Mouse (Mus musculus) embryonic facial prominence, embryonic 14.5 days (tissue): ENCODE data around the gene Abhd2. TPM values are rescaled to one million over a fixed set of nuclear protein-coding genes. Genes with fewer than 3 reads are reported as not detected.
"Not testable (repeated sequence)": the region's sequence is repeated elsewhere in the genome, so short reads cannot be mapped to it uniquely, and the experiment has no call there.

Source experiments
- ATAC-seq: fragments of 200-750 bp; cut with Nextera tagmentation; 2 replicates; pipeline ENCODE4 v1.8.0; 2017; ENCODE audit warnings: low read depth, moderate number of reproducible peaks, moderate TSS enrichment
- DNase-seq: peaks from one replicate; pipeline ENCODE4 v3.0.0-alpha.2; 2015; ENCODE audit warnings: low spot score
- H3K27ac ChIP-seq: fragments of 300-500 bp; sonication (generic); replicated peaks from 2 replicates; pipeline ENCODE4 v1.5.1; 2014; ENCODE audit warnings: low read depth, mild to moderate bottlenecking, low read length, moderate library complexity
- H3K27me3 ChIP-seq: fragments of 300-500 bp; sonication (generic); replicated peaks from 2 replicates; pipeline ENCODE4 v1.6.1; 2014; ENCODE audit warnings: low read length; ENCODE audit not compliant: control insufficient read depth, insufficient read depth
- H3K36me3 ChIP-seq: fragments of 300-500 bp; sonication (generic); 2 replicates; pipeline ENCODE4 v1.6.1; 2014; ENCODE audit warnings: low read length, mixed read lengths; ENCODE audit not compliant: control insufficient read depth, insufficient read depth
- H3K4me1 ChIP-seq: fragments of 300-500 bp; sonication (generic); 2 replicates; pipeline ENCODE4 v1.6.1; 2014; ENCODE audit warnings: antibody characterized with exemption, low read length; ENCODE audit not compliant: control insufficient read depth, insufficient read depth
- H3K4me2 ChIP-seq: fragments of 300-500 bp; sonication (generic); 2 replicates; pipeline ENCODE4 v1.6.1; 2014; ENCODE audit warnings: low read depth, mild to moderate bottlenecking, low read length, moderate library complexity, mixed read lengths
- H3K4me3 ChIP-seq: fragments of 300-500 bp; sonication (generic); 2 replicates; pipeline ENCODE4 v1.5.1; 2014; ENCODE audit warnings: low read depth, mild to moderate bottlenecking, low read length
- H3K9ac ChIP-seq: fragments of 300-500 bp; sonication (generic); 2 replicates; pipeline ENCODE4 v1.6.1; 2014; ENCODE audit warnings: low read depth, mild to moderate bottlenecking, low read length, moderate library complexity, mixed read lengths
- H3K9me3 ChIP-seq: fragments of 300-500 bp; sonication (generic); 2 replicates; pipeline ENCODE4 v1.6.1; 2016; ENCODE audit warnings: low read length; ENCODE audit not compliant: control insufficient read depth
- WGBS: fragments of 180-500 bp; shearing (Covaris S2); extraction: QIAGEN DNeasy Blood & Tissue Kit; methylation state at CpG from one replicate; pipeline ENCODE4 v1.1.7; 2014; 5-methylcytosine and 5-hydroxymethylcytosine counted together
- polyA plus RNA-seq: library from polyadenylated mRNA; unstranded; fragments of >200 nt; fragmentation: Nextera tagmentation; extraction: Ambion mirVana; gene quantifications from 2 replicates; pipeline ENCODE4 v1.2.1, GENCODE M21; 2014

Abhd2 gene
- polyA plus RNA-seq, 1 experiment from 2014 or later: 14.5 TPM

DNA sequence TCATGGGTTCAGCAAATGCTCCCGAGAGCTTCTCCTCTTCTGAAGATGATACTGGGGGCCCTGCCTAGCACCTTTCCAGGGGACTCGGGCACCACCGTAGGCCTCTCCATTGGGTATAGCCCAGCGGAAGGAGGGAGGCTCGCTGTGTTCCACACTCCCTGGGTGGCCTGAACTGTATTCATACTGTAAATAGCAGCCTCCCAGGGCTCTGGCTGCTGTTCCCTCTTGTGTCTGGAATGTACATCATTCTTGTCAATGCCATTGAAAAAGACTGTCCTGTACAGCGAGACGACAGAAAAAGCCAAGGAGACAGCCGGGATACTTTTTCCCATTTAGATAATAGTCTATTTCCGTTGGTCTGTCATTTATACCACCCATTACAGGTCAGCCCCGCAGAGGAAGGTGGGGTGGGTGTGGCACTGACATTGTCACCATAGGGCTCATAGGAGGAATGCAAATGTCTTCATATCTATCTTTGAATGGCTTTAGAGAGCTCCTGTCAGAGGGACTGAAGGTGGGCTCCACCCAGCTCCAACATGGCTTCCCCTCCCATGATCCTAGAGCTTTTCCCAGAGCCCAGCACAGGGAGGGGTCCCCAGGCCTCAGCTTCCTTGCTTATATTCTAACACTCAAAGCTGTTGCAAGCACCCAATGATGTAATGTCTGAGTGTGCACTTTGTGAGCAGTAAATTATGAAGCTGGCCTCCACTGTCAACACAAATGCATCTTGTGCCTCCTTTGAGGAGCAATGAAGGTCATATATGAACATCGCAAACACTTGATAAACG lies 10.1 kb downstream of the Abhd2 start:
- no peak for ATAC-seq
- H3K27me3 ChIP-seq: no peaks in the 10 kb centered on the region

DNA sequence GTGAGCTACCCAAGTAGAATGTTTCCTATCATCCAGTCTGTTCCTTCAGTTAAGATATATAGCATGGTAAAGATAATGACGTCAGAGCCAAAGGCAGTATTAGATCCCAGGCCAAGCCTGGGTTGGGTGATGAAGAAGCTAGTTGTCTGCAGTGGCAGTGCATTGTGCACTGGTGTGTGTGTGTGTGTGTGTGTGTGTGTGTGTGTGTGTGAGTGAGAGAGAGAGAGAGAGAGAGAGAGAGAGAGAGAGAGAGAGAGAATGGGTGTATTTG lies 10.6 kb downstream of the Abhd2 start:
- not testable (repeated sequence) for DNase-seq, H3K36me3 ChIP-seq, H3K27me3 ChIP-seq, H3K9me3 ChIP-seq, ATAC-seq, H3K9ac ChIP-seq, H3K4me3 ChIP-seq, H3K27ac ChIP-seq, H3K4me2 ChIP-seq
- peaks cover 16% of the 10 kb centered on the region for H3K4me1 ChIP-seq
- WGBS: 80% methylated on average over 1 of the region's 1 CpGs

More for the DNA sequence above, 10.1 kb downstream of the Abhd2 start:
- Histone ChIP-seq H3K4me2 (no peak overlapping the region), H3K9ac (no peak overlapping the region), H3K27ac (no peak overlapping the region), H3K4me3 (no peak overlapping the region), H3K36me3 (no peaks in the 10 kb centered on the region), H3K4me1 (peaks cover 16% of the 10 kb centered on the region), H3K9me3 (no peaks in the 10 kb centered on the region)
- WGBS: 80% methylated on average over 12 of the region's 12 CpGs
- DNase-seq: no peak

DNA sequence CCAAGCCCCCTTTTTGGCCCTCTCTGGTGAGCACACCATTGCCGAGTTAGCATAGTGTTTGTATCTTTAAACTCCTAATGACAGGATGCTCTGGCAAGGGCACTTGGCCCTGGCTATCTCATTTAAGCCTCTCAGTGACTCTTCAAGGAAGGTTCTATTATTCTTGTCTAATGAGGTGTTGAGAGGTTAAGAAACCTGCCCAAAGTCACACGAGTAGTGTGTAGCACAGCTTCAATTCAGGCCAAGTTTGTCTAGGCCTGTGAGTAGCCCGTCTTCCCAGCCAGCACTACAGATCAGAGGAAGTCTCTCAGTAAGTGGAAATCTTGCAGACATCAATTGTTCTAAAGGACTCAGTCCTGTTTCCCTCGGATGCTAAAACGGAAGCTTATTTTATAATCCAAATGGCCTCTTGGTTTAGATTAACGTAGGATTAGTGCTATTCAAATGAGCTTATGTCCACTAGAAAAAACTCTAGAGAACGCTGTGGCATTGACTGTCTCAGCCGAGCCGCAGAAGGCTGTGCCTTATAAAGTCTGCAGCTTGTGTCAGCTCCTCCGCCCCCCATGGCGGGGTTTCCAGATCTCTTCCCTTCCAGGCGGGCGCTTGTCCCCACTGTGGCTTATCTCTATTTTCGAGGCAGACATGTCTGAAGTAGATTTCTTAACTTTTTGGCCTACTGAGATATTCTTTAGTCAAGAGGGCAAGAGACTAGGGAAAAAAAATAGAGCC lies 11.3 kb downstream of the Abhd2 start:
- H3K4me3 ChIP-seq: no peak overlapping the region
- H3K9me3 ChIP-seq: no peaks in the 10 kb centered on the region
- no peak overlapping the region for H3K27ac ChIP-seq
- no peak overlapping the region for H3K4me2 ChIP-seq
- H3K27me3 ChIP-seq: no peaks in the 10 kb centered on the region
- H3K36me3 ChIP-seq: no peaks in the 10 kb centered on the region
- DNase-seq (no peak), ATAC-seq (no peak)
- WGBS: 80% methylated on average over 14 of the region's 14 CpGs
- no peak overlapping the region for H3K9ac ChIP-seq
- peaks cover 11% of the 10 kb centered on the region; the same call in 1 of the 2 replicates for H3K4me1 ChIP-seq

DNA sequence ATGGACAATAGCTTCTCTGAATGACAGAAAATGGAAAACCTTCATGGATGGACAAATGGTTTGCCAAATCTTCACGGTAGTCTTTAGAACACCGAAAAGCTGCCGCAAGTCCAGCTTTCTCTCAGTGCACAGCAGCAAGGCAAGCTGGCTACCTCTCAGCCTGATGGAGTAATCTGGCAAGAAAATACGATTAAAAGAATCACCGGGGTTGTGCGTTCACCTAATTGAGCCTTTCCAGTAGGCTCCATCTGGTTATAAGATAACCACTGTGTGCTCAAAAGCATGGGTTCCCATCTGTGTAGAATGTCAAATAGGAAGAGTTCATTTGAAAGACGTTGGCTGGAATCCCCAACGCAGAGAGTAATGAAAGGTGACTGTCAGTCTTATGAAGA lies 11.9 kb downstream of the Abhd2 start:
- Histone ChIP-seq H3K9ac (no peak overlapping the region), H3K4me1 (peaks cover 7% of the 10 kb centered on the region; the same call in 1 of the 2 replicates), H3K27ac (no peak overlapping the region), H3K36me3 (no peaks in the 10 kb centered on the region), H3K9me3 (no peaks in the 10 kb centered on the region), H3K4me2 (no peak overlapping the region), H3K27me3 (no peaks in the 10 kb centered on the region), H3K4me3 (no peak overlapping the region)
- WGBS: 92% methylated on average over 8 of the region's 8 CpGs
- ATAC-seq (no peak), DNase-seq (no peak)

DNA sequence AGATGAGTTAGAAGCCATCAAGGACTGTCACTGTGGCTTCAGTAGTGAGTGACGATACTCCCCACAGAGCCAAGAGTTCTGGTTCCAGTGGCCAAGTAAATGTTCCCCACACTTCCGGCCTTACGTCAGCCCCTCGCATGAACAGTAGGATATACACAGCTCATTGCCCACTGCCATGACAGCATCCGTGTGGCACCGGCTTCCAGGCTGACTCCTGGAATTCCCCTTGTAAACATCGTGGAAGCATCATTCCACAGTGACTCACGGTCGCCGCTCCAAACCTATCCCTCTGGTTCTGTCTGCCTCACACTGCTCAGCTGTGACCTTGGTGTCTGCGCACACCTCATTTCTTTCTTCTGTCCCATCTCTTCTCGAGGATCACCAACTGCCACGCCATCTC lies 12.4 kb downstream of the Abhd2 start:
- WGBS: 91% methylated on average over 13 of the region's 13 CpGs
- H3K4me1 ChIP-seq: peaks cover 7% of the 10 kb centered on the region; the same call in 1 of the 2 replicates
- no peak overlapping the region for H3K27ac ChIP-seq

DNA sequence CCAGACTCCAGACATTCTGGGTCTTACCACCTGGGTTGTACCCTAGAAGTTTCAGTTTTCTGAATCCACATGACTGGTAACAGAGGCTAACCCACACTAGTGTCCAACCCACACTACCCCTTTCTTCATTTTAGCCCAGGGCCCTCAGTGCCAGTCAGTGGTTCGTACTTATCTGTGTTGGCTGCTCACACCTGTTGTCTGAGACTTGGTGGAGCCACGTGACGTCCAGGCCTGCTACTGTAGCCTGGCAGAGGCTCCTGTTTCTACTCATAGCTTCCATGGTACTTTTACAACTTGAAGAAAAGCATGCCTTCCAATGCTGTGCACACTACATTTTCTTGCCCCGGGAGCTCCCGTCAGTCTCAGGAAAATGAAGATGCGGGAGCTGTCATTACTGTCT lies 14.2 kb downstream of the Abhd2 start:
- Histone ChIP-seq H3K36me3 (no peaks in the 10 kb centered on the region), H3K27ac (no peak overlapping the region), H3K27me3 (no peaks in the 10 kb centered on the region), H3K9ac (no peak overlapping the region), H3K4me1 (peaks cover 12% of the 10 kb centered on the region; the same call in 1 of the 2 replicates), H3K4me3 (no peak overlapping the region), H3K9me3 (no peaks in the 10 kb centered on the region), H3K4me2 (no peak overlapping the region)
- no peak for ATAC-seq
- 81% methylated on average over 6 of the region's 6 CpGs for WGBS
- no peak for DNase-seq

More for the DNA sequence above, 12.4 kb downstream of the Abhd2 start:
- Histone ChIP-seq H3K27me3 (no peaks in the 10 kb centered on the region), H3K4me2 (no peak overlapping the region), H3K9ac (no peak overlapping the region), H3K9me3 (no peaks in the 10 kb centered on the region), H3K4me3 (no peak overlapping the region), H3K36me3 (no peaks in the 10 kb centered on the region)
- ATAC-seq (no peak), DNase-seq (no peak)

DNA sequence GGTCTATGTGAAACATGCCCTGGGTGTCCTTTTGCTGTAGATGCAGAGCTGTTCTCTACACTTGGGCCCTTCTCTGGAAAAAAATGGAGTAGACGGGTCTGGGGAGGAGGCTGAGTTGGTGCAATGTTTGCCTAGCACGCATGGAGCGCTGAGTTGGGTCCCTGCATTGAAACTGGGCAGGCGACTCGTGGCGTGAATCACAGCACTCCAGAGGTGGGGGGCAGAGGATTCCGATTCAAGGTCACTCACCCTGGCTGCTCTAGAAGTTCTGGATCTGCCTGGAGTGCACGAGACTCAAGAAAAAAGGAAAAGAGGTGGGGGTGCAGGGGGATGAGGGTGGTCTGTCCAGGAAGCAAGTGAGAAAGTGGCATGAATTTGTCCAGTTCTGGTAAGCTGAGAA lies 14.9 kb downstream of the Abhd2 start:
- Histone ChIP-seq H3K4me2 (no peak overlapping the region), H3K9me3 (no peaks in the 10 kb centered on the region), H3K4me3 (no peak overlapping the region), H3K36me3 (no peaks in the 10 kb centered on the region), H3K4me1 (peaks cover 17% of the 10 kb centered on the region), H3K9ac (no peak overlapping the region), H3K27me3 (no peaks in the 10 kb centered on the region), H3K27ac (no peak overlapping the region)
- ATAC-seq (no peak), DNase-seq (no peak)
- WGBS: 90% methylated on average over 8 of the region's 8 CpGs

DNA sequence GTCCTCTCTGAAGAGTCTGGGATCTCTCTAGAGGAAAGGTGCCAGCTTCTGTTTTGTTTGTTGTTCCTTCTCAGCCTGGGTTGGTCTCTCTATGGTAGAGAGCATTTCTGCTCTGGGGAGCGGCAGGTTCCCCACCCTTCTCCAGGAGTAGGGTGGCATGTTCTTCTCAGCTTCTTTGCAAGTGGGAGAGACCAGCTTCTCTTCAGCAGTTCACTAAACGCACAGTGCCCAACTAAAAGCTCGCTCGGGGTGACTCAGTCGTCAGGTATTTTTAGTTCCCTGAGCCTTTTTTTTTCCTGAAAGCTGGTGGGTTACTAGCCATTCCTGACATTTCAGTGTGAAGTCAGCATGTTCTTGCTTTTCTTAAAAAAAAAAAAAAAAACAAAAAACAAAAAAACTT lies 15.4 kb downstream of the Abhd2 start:
- H3K36me3 ChIP-seq: no peaks in the 10 kb centered on the region
- DNase-seq (no peak), ATAC-seq (no peak)
- no peak overlapping the region for H3K9ac ChIP-seq
- H3K4me2 ChIP-seq: no peak overlapping the region
- no peak overlapping the region for H3K27ac ChIP-seq
- 96% methylated on average over 5 of the region's 5 CpGs for WGBS
- H3K4me1 ChIP-seq: peaks cover 12% of the 10 kb centered on the region
- H3K4me3 ChIP-seq: no peak overlapping the region
- H3K27me3 ChIP-seq: no peaks in the 10 kb centered on the region
- H3K9me3 ChIP-seq: no peaks in the 10 kb centered on the region
